Mouse (Mus musculus) cerebellum, postnatal 36 days (tissue): ENCODE measurements at regions not wholly inside any gene's neighbourhood (a gene's known extent, or its start where the extent isn't known, plus 50 kb on each side); places are given as distances from the start of the nearest gene placed in this dataset.
"Not testable (repeated sequence)": the region's sequence is repeated elsewhere in the genome, so short reads cannot be mapped to it uniquely, and the experiment has no call there.

Experiments
- DNase-seq, 2 experiments: peaks; one replicate each; pipeline ENCODE4 v3.0.0; 2021 to 2022; ENCODE audit warnings: mixed read lengths in 2 of 2

GRCm38 (mm10) chr16:82661015-82661414 lies 167.2 kb upstream of the Gm21833 start:
- DNase-seq, result peak; percentile 83 to 97

DNA sequence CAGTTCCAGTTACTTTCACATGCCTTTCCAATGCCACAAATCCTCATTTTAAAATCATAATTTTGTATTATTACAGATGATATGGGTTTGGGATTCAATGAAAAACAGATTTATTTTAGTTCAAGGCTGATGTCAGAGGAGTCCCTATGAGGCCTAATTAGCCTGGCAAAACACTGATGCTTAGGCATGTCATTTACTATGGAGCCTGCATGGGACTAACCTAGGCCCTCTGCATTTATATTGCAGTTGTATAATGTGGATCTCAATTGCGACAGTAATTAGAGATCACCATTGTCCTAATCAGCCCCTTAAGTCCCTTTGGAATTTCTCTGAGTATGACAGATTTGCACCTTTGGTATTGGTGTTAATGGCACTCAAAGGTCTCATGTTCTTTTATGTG lies 153.3 kb upstream of the Gm21833 start:
- DNase-seq, result no peak

- not testable (repeated sequence) for DNase-seq
Measured at GRCm38 (mm10) chr16:82683113-82683512, 145.1 kb upstream of the Gm21833 start.

GRCm38 (mm10) chr16:82700922-82701321 lies 127.3 kb upstream of the Gm21833 start:
- DNase-seq, result peak in 1 of 2 experiments; percentile 23

GRCm38 (mm10) chr16:82711161-82711560 lies 117.0 kb upstream of the Gm21833 start:
- DNase-seq, result peak; percentile 71 to 77

- DNase-seq, result no peak
Measured at GRCm38 (mm10) chr16:82734117-82734516, 94.1 kb upstream of the Gm21833 start.

- DNase-seq, result no peak
Measured at GRCm38 (mm10) chr16:82758466-82758865, 69.7 kb upstream of the Gm21833 start.
